Mouse (Mus musculus) forebrain, embryonic 10.5 days (tissue): ENCODE results near the gene Gm9918. TPM values are rescaled to one million over a fixed set of nuclear protein-coding genes. Genes with fewer than 3 reads are reported as not detected.

Experiments used
- DNase-seq: peaks from one replicate; pipeline ENCODE4 v3.0.0-alpha.2; 2017; ENCODE audit warnings: low spot score; ENCODE audit errors: extremely low spot score
- H3K27ac ChIP-seq: fragments of 300-500 bp; sonication (generic); 2 replicates; pipeline ENCODE4 v1.5.1; 2016; ENCODE audit warnings: mild to moderate bottlenecking
- H3K27me3 ChIP-seq: fragments of 300-500 bp; sonication (generic); 2 replicates; pipeline ENCODE4 v1.6.1; 2016; ENCODE audit warnings: mild to moderate bottlenecking; ENCODE audit not compliant: poor library complexity, severe bottlenecking
- H3K36me3 ChIP-seq: fragments of 300-500 bp; sonication (generic); replicated peaks from 2 replicates; pipeline ENCODE4 v1.6.1; 2016; ENCODE audit warnings: mild to moderate bottlenecking, moderate library complexity
- H3K4me1 ChIP-seq: fragments of 300-500 bp; sonication (generic); 2 replicates; pipeline ENCODE4 v1.6.1; 2016
- H3K4me3 ChIP-seq: fragments of 300-500 bp; sonication (generic); 2 replicates; pipeline ENCODE4 v1.5.1; 2016; ENCODE audit warnings: mild to moderate bottlenecking, moderate library complexity
- H3K9me3 ChIP-seq: fragments of 300-500 bp; sonication (generic); 2 replicates; pipeline ENCODE4 v1.6.1; 2016; ENCODE audit warnings: mild to moderate bottlenecking, moderate library complexity
- WGBS: fragments of 180-500 bp; shearing (Covaris S2); methylation state at CpG from one replicate; pipeline ENCODE4 v1.1.7; 2016; 5-methylcytosine and 5-hydroxymethylcytosine counted together
- polyA plus RNA-seq: library from polyadenylated mRNA; unstranded; fragments of >200 nt; fragmentation: Nextera tagmentation; extraction: Ambion mirVana; gene quantifications from 2 replicates; pipeline ENCODE4 v1.2.1, GENCODE M21; 2016

Gm9918 gene
- polyA plus RNA-seq, 1 experiment from 2014 or later, result 0.48 TPM

- peaks cover 94% of the 10 kb centered on the region for H3K4me1 ChIP-seq
- H3K4me3 ChIP-seq, result peak overlapping the region; percentile 69
- 5% methylated on average over 8 of the region's 8 CpGs for WGBS
- H3K36me3 ChIP-seq, result peaks cover 4% of the 10 kb centered on the region; the same call in 1 of the 2 replicates
- peak overlapping the region; percentile 87 for H3K27ac ChIP-seq
- H3K9me3 ChIP-seq, result no peaks in the 10 kb centered on the region
- DNase-seq, result no peak
- peaks cover 89% of the 10 kb centered on the region for H3K27me3 ChIP-seq
These were observed 22.1 kb upstream of the Gm9918 start for GRCm38 (mm10) chr15:102248131-102248811.

GRCm38 (mm10) chr15:102248812-102249191, 21.6 kb upstream of the Gm9918 start:
- WGBS, result 0% methylated on average over 3 of the region's 3 CpGs
- peaks cover 89% of the 10 kb centered on the region for H3K4me1 ChIP-seq
- no peak for DNase-seq

GRCm38 (mm10) chr15:102249251-102249691, 21.1 kb upstream of the Gm9918 start:
- H3K27ac ChIP-seq, result peak overlapping the region; percentile 87
- H3K36me3 ChIP-seq, result peaks cover 4% of the 10 kb centered on the region; the same call in 1 of the 2 replicates
- H3K27me3 ChIP-seq, result peaks cover 84% of the 10 kb centered on the region
- no peaks in the 10 kb centered on the region for H3K9me3 ChIP-seq
- 2% methylated on average over 13 of the region's 13 CpGs for WGBS
- peaks cover 86% of the 10 kb centered on the region for H3K4me1 ChIP-seq
- H3K4me3 ChIP-seq, result peak overlapping the region; percentile 69
- DNase-seq, result no peak

More at GRCm38 (mm10) chr15:102248812-102249191, 21.6 kb upstream of the Gm9918 start:
- peak overlapping the region; percentile 87 for H3K27ac ChIP-seq
- no peaks in the 10 kb centered on the region for H3K9me3 ChIP-seq
- peaks cover 84% of the 10 kb centered on the region for H3K27me3 ChIP-seq
- H3K4me3 ChIP-seq, result peak overlapping the region; percentile 69
- peaks cover 4% of the 10 kb centered on the region; the same call in 1 of the 2 replicates for H3K36me3 ChIP-seq

- WGBS, result 41% methylated on average over 9 of the region's 9 CpGs
- H3K27me3 ChIP-seq, result peaks cover 83% of the 10 kb centered on the region
- H3K36me3 ChIP-seq, result peaks cover 4% of the 10 kb centered on the region; the same call in 1 of the 2 replicates
- peak overlapping the region; percentile 69 for H3K4me3 ChIP-seq
- DNase-seq, result no peak
- peak overlapping the region; percentile 87 for H3K27ac ChIP-seq
- H3K9me3 ChIP-seq, result no peaks in the 10 kb centered on the region
- H3K4me1 ChIP-seq, result peaks cover 83% of the 10 kb centered on the region
These were observed 20.4 kb upstream of the Gm9918 start for GRCm38 (mm10) chr15:102249967-102250366.

GRCm38 (mm10) chr15:102250521-102250920, 19.8 kb upstream of the Gm9918 start:
- Histone ChIP-seq H3K27ac (peak overlapping the region; percentile 87; the same call in 1 of the 2 replicates), H3K9me3 (no peaks in the 10 kb centered on the region), H3K4me3 (peak overlapping the region; percentile 69; the same call in 1 of the 2 replicates), H3K4me1 (peaks cover 83% of the 10 kb centered on the region), H3K36me3 (peaks cover 4% of the 10 kb centered on the region; the same call in 1 of the 2 replicates), H3K27me3 (peaks cover 83% of the 10 kb centered on the region)
- no peak for DNase-seq
- 62% methylated on average over 5 of the region's 5 CpGs for WGBS

GRCm38 (mm10) chr15:102255547-102256255, 14.7 kb upstream of the Gm9918 start:
- Histone ChIP-seq H3K4me1 (peaks cover 79% of the 10 kb centered on the region), H3K27me3 (peaks cover 80% of the 10 kb centered on the region), H3K36me3 (peaks cover 4% of the 10 kb centered on the region; the same call in 1 of the 2 replicates), H3K27ac (peak overlapping the region; percentile 86), H3K4me3 (peak overlapping the region; percentile 67), H3K9me3 (no peaks in the 10 kb centered on the region)
- no peak for DNase-seq
- 42% methylated on average over 14 of the region's 14 CpGs for WGBS

- H3K4me1 ChIP-seq, result peaks cover 70% of the 10 kb centered on the region
- H3K27ac ChIP-seq, result peak overlapping the region; percentile 86
- peak overlapping the region; percentile 67 for H3K4me3 ChIP-seq
- peaks cover 71% of the 10 kb centered on the region for H3K27me3 ChIP-seq
- DNase-seq, result no peak
- no peaks in the 10 kb centered on the region for H3K9me3 ChIP-seq
- WGBS, result 7% methylated on average over 22 of the region's 22 CpGs
- H3K36me3 ChIP-seq, result peaks cover 4% of the 10 kb centered on the region; the same call in 1 of the 2 replicates
These were observed 13.7 kb upstream of the Gm9918 start for GRCm38 (mm10) chr15:102256431-102257201.

- H3K27ac ChIP-seq, result peak within 1 kb of the TSS; percentile 86
- H3K36me3 ChIP-seq, result 0 out of 2 replicates have a peak, but pooled peaks cover 2% of the 10 kb centered on the region
- peaks cover 61% of the 10 kb centered on the region for H3K4me1 ChIP-seq
- peaks cover 66% of the 10 kb centered on the region for H3K27me3 ChIP-seq
- no peak for DNase-seq
- WGBS, result 2% methylated on average over 45 of the region's 46 CpGs
- H3K4me3 ChIP-seq, result peak within 1 kb of the TSS; percentile 67
- H3K9me3 ChIP-seq, result no peaks in the 10 kb centered on the region
These were observed 12.9 kb upstream of the Gm9918 start, which contains the start of gene Rarg for GRCm38 (mm10) chr15:102257202-102258075. TSS of gene Rarg (minus strand) at chr15:102257517.

- no peak for DNase-seq
- Histone ChIP-seq H3K4me3 (peak overlapping the region; percentile 67), H3K27me3 (peaks cover 68% of the 10 kb centered on the region), H3K4me1 (peaks cover 59% of the 10 kb centered on the region), H3K9me3 (no peaks in the 10 kb centered on the region), H3K36me3 (no peaks in the 10 kb centered on the region), H3K27ac (peak overlapping the region; percentile 86)
- 3% methylated on average over 12 of the region's 12 CpGs for WGBS
These were observed 12.3 kb upstream of the Gm9918 start for GRCm38 (mm10) chr15:102258076-102258470.

- WGBS, result 5% methylated on average over 11 of the region's 11 CpGs
- H3K36me3 ChIP-seq, result no peaks in the 10 kb centered on the region
- peak overlapping the region; percentile 67 for H3K4me3 ChIP-seq
- H3K27me3 ChIP-seq, result peaks cover 68% of the 10 kb centered on the region
- peak overlapping the region; percentile 86 for H3K27ac ChIP-seq
- no peaks in the 10 kb centered on the region for H3K9me3 ChIP-seq
- peaks cover 59% of the 10 kb centered on the region for H3K4me1 ChIP-seq
- DNase-seq, result no peak
These were observed 11.6 kb upstream of the Gm9918 start for GRCm38 (mm10) chr15:102258581-102259253.

- DNase-seq, result no peak
- no peaks in the 10 kb centered on the region for H3K9me3 ChIP-seq
- H3K27me3 ChIP-seq, result peaks cover 31% of the 10 kb centered on the region
- H3K36me3 ChIP-seq, result no peaks in the 10 kb centered on the region
- peaks cover 27% of the 10 kb centered on the region for H3K4me1 ChIP-seq
- no peak overlapping the region for H3K4me3 ChIP-seq
- no peak overlapping the region for H3K27ac ChIP-seq
- 52% methylated on average over 7 of the region's 7 CpGs for WGBS
These were observed 7.8 kb upstream of the Gm9918 start for GRCm38 (mm10) chr15:102262582-102262981.
